Mouse (Mus musculus) cortical plate, adult 2 months (tissue): Measurements from ENCODE around the gene Cyb5d1.

ENCODE experiments used
- CTCF ChIP-seq: fragments of 200-500 bp; IDR thresholded peaks from 2 replicates; pipeline ENCODE4 v1.5.1; 2011; ENCODE audit warnings: mild to moderate bottlenecking, control low read depth, low read length; ENCODE audit not compliant: insufficient read depth; ENCODE audit errors: extremely low read depth
- POLR2A ChIP-seq: fragments of 200-500 bp; IDR thresholded peaks from 2 replicates; pipeline ENCODE4 v1.6.1; 2011; ENCODE audit warnings: mild to moderate bottlenecking, low read length, control low read depth; ENCODE audit not compliant: insufficient read depth; ENCODE audit errors: extremely low read depth

- TF ChIP-seq POLR2A, result no peak
- TF ChIP-seq CTCF, result no peak
These were observed 28.5 kb upstream of the Cyb5d1 start for GRCm38 (mm10) chr11:69423885-69424284.
